In genomic region chr8:35020480-35020879, GRCm38 (mm10) we compare ENCODE assay signal across 20 mouse cellular contexts.
DNase-seq lines count a peak whose midpoint lies in the region; ATAC-seq and TF ChIP-seq lines count a peak whose summit lies in the region.
"Had no signal": no experiment of that assay in that cellular context is flagged by ENCODE, and none has a peak within 500 bp of the region (broad histone marks: within the 10 kb centered on the region; RNA-seq: fewer than 3 reads in every experiment).

No protein-coding gene starts in this region.

- no peaks in the 10 kb centered on the region for H3K36me3 ChIP-seq in forebrain, embryonic 14.5 days (ENCODE audit: control insufficient read depth, insufficient read depth, low read length)
- H3K36me3 ChIP-seq in forebrain, embryonic 10.5 days (replicated peaks) = no peaks in the 10 kb centered on the region
- H3K36me3 ChIP-seq in embryonic facial prominence, embryonic 14.5 days (ENCODE audit: control insufficient read depth, insufficient read depth, low read length) = no peaks in the 10 kb centered on the region
- no peaks in the 10 kb centered on the region for H3K36me3 ChIP-seq in thymus, adult 2 months (ENCODE audit: control insufficient read depth, insufficient read depth, low read length)
- H3K36me3 ChIP-seq: heart, embryonic 12.5 days; hindbrain, embryonic 10.5 days; hindbrain, embryonic 15.5 days had no signal

- TF ChIP-seq CTCF in olfactory bulb, adult 2 months (IDR thresholded peaks at IDR 0.05; ENCODE audit: insufficient read depth, low read depth, low read length) = no peak
- TF ChIP-seq CTCF in thymus, adult 2 months (IDR thresholded peaks at IDR 0.05; ENCODE audit: borderline replicate concordance, control insufficient read depth, extremely low read depth, insufficient read depth, low read length, poor library complexity) = no peak

- H3K27me3 ChIP-seq in forebrain, embryonic 14.5 days (replicated peaks; ENCODE audit: control insufficient read depth, insufficient read depth, low read length) = no peaks in the 10 kb centered on the region
- H3K27me3 ChIP-seq in forebrain, embryonic 10.5 days (ENCODE audit: poor library complexity, severe bottlenecking) = no peaks in the 10 kb centered on the region
- H3K27me3 ChIP-seq in embryonic facial prominence, embryonic 14.5 days (replicated peaks; ENCODE audit: control insufficient read depth, insufficient read depth, low read length) = no peaks in the 10 kb centered on the region
- H3K27me3 ChIP-seq in thymus, adult 2 months (ENCODE audit: control insufficient read depth, insufficient read depth, low read length) = no peaks in the 10 kb centered on the region
- H3K27me3 ChIP-seq: CH12.LX; heart, embryonic 12.5 days; hindbrain, embryonic 15.5 days; Patski had no signal

- ATAC-seq in forebrain, embryonic 14.5 days = no peak
- ATAC-seq in embryonic facial prominence, embryonic 14.5 days (ENCODE audit: low read depth) = peak; percentile 30; the same call in 1 of the 2 replicates
- ATAC-seq: activated CD4-positive, CD25-positive, alpha-beta regulatory T cell, adult 4 months; inflammation-experienced regulatory T-cells, adult 6 months; intestine, postnatal 0 days; Patski had no signal

- no peak overlapping the region for H3K4me2 ChIP-seq in forebrain, embryonic 14.5 days (ENCODE audit: low read length)
- no peak overlapping the region for H3K4me2 ChIP-seq in embryonic facial prominence, embryonic 14.5 days (ENCODE audit: low read depth, low read length)
- H3K4me2 ChIP-seq: heart, embryonic 12.5 days; hindbrain, embryonic 15.5 days had no signal

- H3K9me3 ChIP-seq in forebrain, embryonic 14.5 days (replicated peaks; ENCODE audit: control insufficient read depth, low read length) = no peaks in the 10 kb centered on the region; the same call in 1 of the 2 replicates
- H3K9me3 ChIP-seq in forebrain, embryonic 10.5 days = no peaks in the 10 kb centered on the region
- peaks cover 13% of the 10 kb centered on the region for H3K9me3 ChIP-seq in embryonic facial prominence, embryonic 14.5 days (ENCODE audit: control insufficient read depth, low read length)
- H3K9me3 ChIP-seq: hindbrain, embryonic 15.5 days had no signal

- no peak overlapping the region for H3K9ac ChIP-seq in forebrain, embryonic 14.5 days (ENCODE audit: low read length)
- H3K9ac ChIP-seq in embryonic facial prominence, embryonic 14.5 days (ENCODE audit: low read depth, low read length) = no peak overlapping the region
- H3K9ac ChIP-seq: heart, embryonic 12.5 days; hindbrain, embryonic 15.5 days had no signal

- 0 out of 2 replicates have a peak, but pooled peaks cover 4% of the 10 kb centered on the region for H3K4me1 ChIP-seq in forebrain, embryonic 14.5 days (ENCODE audit: control insufficient read depth, insufficient read depth, low read length)
- no peaks in the 10 kb centered on the region; the same call in 1 of the 2 replicates for H3K4me1 ChIP-seq in forebrain, embryonic 10.5 days
- peaks cover 6% of the 10 kb centered on the region; the same call in 1 of the 2 replicates for H3K4me1 ChIP-seq in embryonic facial prominence, embryonic 14.5 days (ENCODE audit: control insufficient read depth, insufficient read depth, low read length)
- peaks cover 4% of the 10 kb centered on the region; the same call in 1 of the 2 replicates for H3K4me1 ChIP-seq in olfactory bulb, adult 2 months (ENCODE audit: control insufficient read depth, insufficient read depth, low read length)
- H3K4me1 ChIP-seq in thymus, adult 2 months (replicated peaks; ENCODE audit: control insufficient read depth, insufficient read depth, low read length) = no peaks in the 10 kb centered on the region
- H3K4me1 ChIP-seq: hindbrain, embryonic 10.5 days; hindbrain, embryonic 15.5 days had no signal

- 68% methylated on average over 8 of the region's 8 CpGs for WGBS in forebrain, embryonic 14.5 days
- WGBS in forebrain, embryonic 10.5 days = 87% methylated on average over 8 of the region's 8 CpGs
- WGBS in embryonic facial prominence, embryonic 14.5 days = 74% methylated on average over 8 of the region's 8 CpGs
- WGBS in olfactory bulb, adult 2 months = 23% methylated on average over 8 of the region's 8 CpGs
- WGBS in thymus, adult 2 months = 93% methylated on average over 8 of the region's 8 CpGs

- H3K4me3 ChIP-seq in forebrain, embryonic 14.5 days (ENCODE audit: low read depth, low read length) = no peak overlapping the region
- H3K4me3 ChIP-seq in forebrain, embryonic 10.5 days = no peak overlapping the region
- H3K4me3 ChIP-seq in embryonic facial prominence, embryonic 14.5 days (ENCODE audit: low read depth, low read length) = no peak overlapping the region
- H3K4me3 ChIP-seq in olfactory bulb, adult 2 months (ENCODE audit: insufficient read depth, low read depth, low read length) = no peak overlapping the region
- no peak overlapping the region for H3K4me3 ChIP-seq in thymus, adult 2 months (ENCODE audit: control insufficient read depth, insufficient read depth, low read length)
- H3K4me3 ChIP-seq: heart, embryonic 12.5 days; hindbrain, embryonic 10.5 days; hindbrain, embryonic 15.5 days had no signal

- peak; percentile 39 for DNase-seq in forebrain, embryonic 14.5 days (ENCODE audit: low spot score)
- DNase-seq in forebrain, embryonic 10.5 days (ENCODE audit: extremely low spot score, low spot score) = no peak
- DNase-seq in brain, adult 2 months (ENCODE audit: low read depth, low spot score) = peak; percentile 32
- peak; percentile 77 for DNase-seq in embryonic facial prominence, embryonic 14.5 days (ENCODE audit: low spot score)
- DNase-seq in thymus, adult 2 months = no peak
- DNase-seq: adrenal gland, postnatal 14 days; cerebellum, adult 11 months; cerebellum, adult 8-10 months; cerebellum, postnatal 25 days; gastrocnemius, postnatal 10 days; kidney, adult 8-10 months had no signal

- peak overlapping the region; percentile 14; the same call in 1 of the 2 replicates for H3K27ac ChIP-seq in forebrain, embryonic 14.5 days (ENCODE audit: low read depth, low read length)
- no peak overlapping the region for H3K27ac ChIP-seq in forebrain, embryonic 10.5 days
- no peak overlapping the region for H3K27ac ChIP-seq in embryonic facial prominence, embryonic 14.5 days (replicated peaks; ENCODE audit: low read depth, low read length)
- peak overlapping the region; percentile 14; the same call in 1 of the 2 replicates for H3K27ac ChIP-seq in olfactory bulb, adult 2 months (ENCODE audit: insufficient read depth, low read depth, low read length)
- no peak overlapping the region for H3K27ac ChIP-seq in thymus, adult 2 months (ENCODE audit: control insufficient read depth, insufficient read depth, low read length)
- H3K27ac ChIP-seq: hindbrain, embryonic 10.5 days; hindbrain, embryonic 15.5 days had no signal

- TF ChIP-seq POLR2A in olfactory bulb, adult 2 months (IDR thresholded peaks at IDR 0.05; ENCODE audit: insufficient read depth, low read depth, low read length) = no peak
- TF ChIP-seq POLR2A in thymus, adult 2 months (IDR thresholded peaks at IDR 0.05; ENCODE audit: control insufficient read depth, extremely low read depth, insufficient read depth, low read length, poor library complexity) = no peak

Comparison
In these comparisons a context has a peak if more than half of its experiments do, and no peak if none do; other contexts are left out.
1. DNase-seq: peak in forebrain, embryonic 14.5 days (single experiment), brain, adult 2 months (single experiment) and embryonic facial prominence, embryonic 14.5 days (single experiment); none in forebrain, embryonic 10.5 days (single experiment) and thymus, adult 2 months (single experiment).
2. H3K27ac ChIP-seq: peak in forebrain, embryonic 14.5 days (single experiment) and olfactory bulb, adult 2 months (single experiment); none in forebrain, embryonic 10.5 days (single experiment), embryonic facial prominence, embryonic 14.5 days (single experiment) and thymus, adult 2 months (single experiment).